Mouse (Mus musculus): ENCODE data around the gene Psmd10. TPM values are rescaled to one million over a fixed set of nuclear protein-coding genes. Genes with fewer than 3 reads are reported as not detected.

Psmd10 gene
- polyA plus RNA-seq (2015; fragmentation: Nextera tagmentation; extraction: Ambion mirVana), result 40.5 and 44.9 TPM in 2 replicates

DNA sequence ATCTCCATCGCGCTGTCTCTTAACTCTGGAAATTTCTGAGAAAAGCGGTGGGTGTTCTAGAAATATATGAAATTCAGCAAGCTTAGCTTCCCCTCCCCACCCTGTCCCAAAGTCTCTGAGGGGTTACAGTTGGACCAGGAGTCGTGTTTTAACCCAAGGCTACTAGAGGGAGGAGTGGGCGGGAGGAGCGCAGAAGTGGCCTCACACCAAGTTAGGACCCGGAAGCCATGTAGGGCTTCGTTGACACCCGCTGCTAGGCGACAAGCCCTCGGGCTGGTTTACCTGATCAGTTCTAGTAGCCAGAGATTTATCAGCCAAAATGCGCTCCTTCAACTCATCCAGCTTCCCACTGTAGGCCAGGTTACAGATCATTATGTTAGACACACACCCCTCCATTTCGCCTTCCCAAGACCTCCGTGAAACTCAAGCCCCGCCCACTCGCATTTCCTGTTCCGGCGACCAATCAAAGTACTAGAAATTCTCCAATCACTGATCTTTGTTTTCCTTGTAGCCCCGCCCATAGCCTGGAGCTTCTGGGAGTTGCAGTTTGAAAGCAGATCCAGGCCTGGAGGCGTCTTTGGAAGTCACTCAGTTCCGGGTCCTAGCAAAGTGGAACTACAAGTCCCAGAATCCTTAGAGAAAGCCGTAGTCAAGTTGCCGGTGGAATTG, at the start of gene Psmd10, which contains the start of gene Atg4a:
Gene Psmd10, minus strand, starts transcription at position 457 of the 669 bp plus-strand sequence.
Gene Atg4a, plus strand, starts transcription at position 636 of the 669 bp plus-strand sequence.
- Histone ChIP-seq H3K9me3 (ENCODE audit: control insufficient read depth, low read length) (no peaks in the 10 kb centered on the region), H3K4me2 (ENCODE audit: low read length) (peak within 1 kb of the TSS; percentile 50), H3K36me3 (ENCODE audit: control insufficient read depth, insufficient read depth) (no peaks in the 10 kb centered on the region), H3K9ac (replicated peaks; ENCODE audit: low read depth, low read length) (peak within 1 kb of the TSS; percentile 56), H3K4me1 (replicated peaks; ENCODE audit: control insufficient read depth, insufficient read depth, low read length) (no peaks in the 10 kb centered on the region), H3K27ac (ENCODE audit: low read length) (no peak within 1 kb of the TSS), H3K27me3 (replicated peaks; ENCODE audit: control insufficient read depth, insufficient read depth, low read length) (no peaks in the 10 kb centered on the region; the same call in 1 of the 2 replicates), H3K4me3 (replicated peaks; ENCODE audit: low read length) (peak within 1 kb of the TSS; percentile 54)
- ATAC-seq, result peak; percentile 98
- 17% methylated on average over 23 of the region's 23 CpGs for WGBS

GRCm38 (mm10) chrX:140998885-140999284, 42.4 kb upstream of the Psmd10 start:
- H3K36me3 ChIP-seq (ENCODE audit: control insufficient read depth, insufficient read depth), result no peaks in the 10 kb centered on the region
- no peak for ATAC-seq
- H3K4me3 ChIP-seq (replicated peaks; ENCODE audit: low read length), result no peak overlapping the region
- no peaks in the 10 kb centered on the region for H3K27me3 ChIP-seq (replicated peaks; ENCODE audit: control insufficient read depth, insufficient read depth, low read length)
- no peaks in the 10 kb centered on the region for H3K9me3 ChIP-seq (ENCODE audit: control insufficient read depth, low read length)
- H3K9ac ChIP-seq (replicated peaks; ENCODE audit: low read depth, low read length), result no peak overlapping the region
- no peak overlapping the region for H3K27ac ChIP-seq (ENCODE audit: low read length)
- H3K4me2 ChIP-seq (ENCODE audit: low read length), result no peak overlapping the region
- H3K4me1 ChIP-seq (replicated peaks; ENCODE audit: control insufficient read depth, insufficient read depth, low read length), result no peaks in the 10 kb centered on the region

GRCm38 (mm10) chrX:140997912-140998545, 41.5 kb upstream of the Psmd10 start:
- Histone ChIP-seq H3K36me3 (ENCODE audit: control insufficient read depth, insufficient read depth) (no peaks in the 10 kb centered on the region), H3K27ac (ENCODE audit: low read length) (no peak overlapping the region), H3K9ac (replicated peaks; ENCODE audit: low read depth, low read length) (no peak overlapping the region), H3K4me2 (ENCODE audit: low read length) (no peak overlapping the region), H3K4me3 (replicated peaks; ENCODE audit: low read length) (no peak overlapping the region), H3K4me1 (replicated peaks; ENCODE audit: control insufficient read depth, insufficient read depth, low read length) (no peaks in the 10 kb centered on the region), H3K9me3 (ENCODE audit: control insufficient read depth, low read length) (no peaks in the 10 kb centered on the region), H3K27me3 (replicated peaks; ENCODE audit: control insufficient read depth, insufficient read depth, low read length) (no peaks in the 10 kb centered on the region)
- no peak for ATAC-seq
- WGBS, result 80% methylated on average over 1 of the region's 1 CpGs

DNA sequence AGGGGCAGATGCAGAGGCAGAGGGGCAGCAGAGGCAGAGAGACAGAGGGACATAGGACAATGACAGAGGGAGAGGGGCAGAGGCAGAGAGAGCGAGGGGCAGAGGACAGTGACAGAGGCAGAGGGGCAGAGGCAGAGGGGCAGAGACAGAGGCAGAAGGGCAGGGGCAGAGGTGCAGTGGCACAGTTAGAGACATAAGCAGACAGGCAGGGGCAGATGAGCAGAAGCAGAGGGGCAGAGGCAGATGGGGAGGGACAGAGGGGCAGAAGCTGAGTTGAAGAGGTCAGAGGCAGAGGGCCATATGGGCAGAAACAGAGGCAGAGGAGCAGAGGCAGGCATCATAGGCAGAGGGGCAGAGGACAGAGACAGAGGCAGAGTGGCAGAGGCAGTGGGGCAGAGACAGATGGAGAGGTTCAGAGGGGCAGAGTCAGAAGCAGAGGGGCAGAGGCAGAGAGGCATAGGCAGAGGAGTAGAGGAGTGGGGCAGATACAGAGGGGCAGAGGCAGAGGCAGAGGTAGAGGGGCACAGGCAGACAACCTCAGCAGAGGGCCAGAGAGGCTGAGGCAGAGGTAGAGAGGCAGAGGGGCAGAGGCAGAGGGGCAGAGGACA, 40.5 kb upstream of the Psmd10 start:
- WGBS, result 70% methylated on average over 1 of the region's 1 CpGs
- Histone ChIP-seq H3K4me1 (replicated peaks; ENCODE audit: control insufficient read depth, insufficient read depth, low read length) (no peaks in the 10 kb centered on the region), H3K9me3 (ENCODE audit: control insufficient read depth, low read length) (no peaks in the 10 kb centered on the region), H3K27me3 (replicated peaks; ENCODE audit: control insufficient read depth, insufficient read depth, low read length) (no peaks in the 10 kb centered on the region), H3K4me2 (ENCODE audit: low read length) (no peak overlapping the region), H3K9ac (replicated peaks; ENCODE audit: low read depth, low read length) (no peak overlapping the region), H3K36me3 (ENCODE audit: control insufficient read depth, insufficient read depth) (no peaks in the 10 kb centered on the region), H3K4me3 (replicated peaks; ENCODE audit: low read length) (no peak overlapping the region), H3K27ac (ENCODE audit: low read length) (no peak overlapping the region)
- ATAC-seq, result 0 out of 2 replicates have a peak, but pooled peaks have one; percentile 52

DNA sequence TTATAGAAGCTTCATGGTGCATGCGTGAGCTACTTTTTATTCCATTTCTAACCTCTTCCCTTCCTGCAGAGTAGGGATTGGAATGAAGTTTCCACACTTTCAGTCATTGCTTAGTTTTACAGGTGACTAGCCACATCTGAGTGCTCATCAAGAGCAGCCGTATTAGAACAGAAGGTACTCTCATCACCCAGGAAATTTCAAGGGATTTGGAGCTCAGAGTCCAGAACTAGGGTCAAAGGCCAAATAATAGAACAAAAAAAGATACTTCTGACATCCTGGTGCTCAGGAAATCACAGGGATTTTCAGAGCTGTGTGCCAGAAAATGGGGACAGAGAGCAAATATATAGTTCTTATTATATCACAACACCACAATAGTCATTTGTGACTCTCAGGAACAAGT, 28.7 kb upstream of the Psmd10 start:
- ATAC-seq, result no peak
- no peak overlapping the region for H3K4me2 ChIP-seq (ENCODE audit: low read length)
- no peak overlapping the region for H3K9ac ChIP-seq (replicated peaks; ENCODE audit: low read depth, low read length)
- H3K27me3 ChIP-seq (replicated peaks; ENCODE audit: control insufficient read depth, insufficient read depth, low read length), result peaks cover 9% of the 10 kb centered on the region; the same call in 1 of the 2 replicates
- no peaks in the 10 kb centered on the region for H3K9me3 ChIP-seq (ENCODE audit: control insufficient read depth, low read length)
- H3K27ac ChIP-seq (ENCODE audit: low read length), result no peak overlapping the region
- WGBS, result 96% methylated on average over 2 of the region's 2 CpGs
- no peaks in the 10 kb centered on the region; the same call in 1 of the 2 replicates for H3K36me3 ChIP-seq (ENCODE audit: control insufficient read depth, insufficient read depth)
- H3K4me1 ChIP-seq (replicated peaks; ENCODE audit: control insufficient read depth, insufficient read depth, low read length), result no peaks in the 10 kb centered on the region
- no peak overlapping the region for H3K4me3 ChIP-seq (replicated peaks; ENCODE audit: low read length)

GRCm38 (mm10) chrX:140984795-140985194, 28.3 kb upstream of the Psmd10 start:
- no peak for ATAC-seq
- Histone ChIP-seq H3K4me2 (ENCODE audit: low read length) (no peak overlapping the region), H3K27ac (ENCODE audit: low read length) (no peak overlapping the region), H3K4me1 (replicated peaks; ENCODE audit: control insufficient read depth, insufficient read depth, low read length) (no peaks in the 10 kb centered on the region), H3K9ac (replicated peaks; ENCODE audit: low read depth, low read length) (no peak overlapping the region), H3K27me3 (replicated peaks; ENCODE audit: control insufficient read depth, insufficient read depth, low read length) (peaks cover 9% of the 10 kb centered on the region; the same call in 1 of the 2 replicates), H3K4me3 (replicated peaks; ENCODE audit: low read length) (no peak overlapping the region), H3K9me3 (ENCODE audit: control insufficient read depth, low read length) (no peaks in the 10 kb centered on the region), H3K36me3 (ENCODE audit: control insufficient read depth, insufficient read depth) (no peaks in the 10 kb centered on the region)
- WGBS, result 82% methylated on average over 6 of the region's 6 CpGs

GRCm38 (mm10) chrX:140983206-140983960, 26.9 kb upstream of the Psmd10 start:
- no peak for ATAC-seq
- Histone ChIP-seq H3K4me3 (replicated peaks; ENCODE audit: low read length) (no peak overlapping the region), H3K9ac (replicated peaks; ENCODE audit: low read depth, low read length) (no peak overlapping the region), H3K9me3 (ENCODE audit: control insufficient read depth, low read length) (no peaks in the 10 kb centered on the region), H3K36me3 (ENCODE audit: control insufficient read depth, insufficient read depth) (no peaks in the 10 kb centered on the region), H3K27ac (ENCODE audit: low read length) (no peak overlapping the region), H3K4me1 (replicated peaks; ENCODE audit: control insufficient read depth, insufficient read depth, low read length) (no peaks in the 10 kb centered on the region), H3K4me2 (ENCODE audit: low read length) (no peak overlapping the region), H3K27me3 (replicated peaks; ENCODE audit: control insufficient read depth, insufficient read depth, low read length) (peaks cover 9% of the 10 kb centered on the region; the same call in 1 of the 2 replicates)
- 57% methylated on average over 6 of the region's 6 CpGs for WGBS

DNA sequence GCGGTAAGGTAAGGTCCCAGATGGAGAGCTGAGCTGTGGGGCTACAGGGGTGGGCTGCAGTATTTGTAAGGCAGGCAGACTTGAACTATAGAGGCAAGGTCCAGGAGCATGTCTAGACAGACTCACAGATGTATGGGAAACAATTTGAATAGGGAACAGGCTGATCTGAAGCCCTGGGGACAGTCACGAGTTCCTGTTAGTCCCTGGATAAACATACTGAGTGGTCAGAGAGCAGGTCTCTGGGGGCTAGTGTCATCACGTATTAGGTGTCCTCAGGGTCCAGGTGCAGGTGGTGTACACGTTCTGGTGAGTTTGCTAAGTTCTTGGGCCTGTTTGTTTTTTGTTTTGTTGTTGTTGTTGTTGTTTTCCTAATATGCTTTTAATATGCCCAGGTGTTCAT, 23.6 kb upstream of the Psmd10 start:
- no peak overlapping the region for H3K4me2 ChIP-seq (ENCODE audit: low read length)
- no peak for ATAC-seq
- 81% methylated on average over 4 of the region's 4 CpGs for WGBS
- peaks cover 9% of the 10 kb centered on the region; the same call in 1 of the 2 replicates for H3K27me3 ChIP-seq (replicated peaks; ENCODE audit: control insufficient read depth, insufficient read depth, low read length)
- no peaks in the 10 kb centered on the region for H3K4me1 ChIP-seq (replicated peaks; ENCODE audit: control insufficient read depth, insufficient read depth, low read length)
- no peaks in the 10 kb centered on the region for H3K9me3 ChIP-seq (ENCODE audit: control insufficient read depth, low read length)
- H3K27ac ChIP-seq (ENCODE audit: low read length), result no peak overlapping the region
- no peak overlapping the region for H3K9ac ChIP-seq (replicated peaks; ENCODE audit: low read depth, low read length)
- no peaks in the 10 kb centered on the region for H3K36me3 ChIP-seq (ENCODE audit: control insufficient read depth, insufficient read depth)
- no peak overlapping the region for H3K4me3 ChIP-seq (replicated peaks; ENCODE audit: low read length)

DNA sequence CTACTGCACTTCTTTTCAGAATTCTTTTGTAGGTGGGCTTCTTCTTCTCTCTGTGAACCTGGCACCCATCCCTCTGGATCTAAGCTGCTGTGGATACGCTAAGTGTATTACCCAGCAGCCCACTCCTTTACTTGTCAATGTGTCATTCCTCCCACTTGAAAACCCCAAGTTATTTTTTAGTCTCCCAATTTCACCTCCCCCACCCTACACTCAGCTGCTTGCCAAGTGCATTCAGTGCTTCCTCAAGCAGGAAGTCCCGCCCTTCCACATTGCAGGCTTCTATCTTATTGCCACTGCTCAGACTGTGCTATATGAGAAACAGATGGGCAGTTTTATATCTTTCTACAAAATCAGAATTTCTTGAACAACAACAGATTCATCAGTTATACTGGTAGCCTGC, 23.0 kb upstream of the Psmd10 start:
- Histone ChIP-seq H3K27ac (ENCODE audit: low read length) (no peak overlapping the region), H3K9me3 (ENCODE audit: control insufficient read depth, low read length) (no peaks in the 10 kb centered on the region), H3K4me3 (replicated peaks; ENCODE audit: low read length) (no peak overlapping the region), H3K4me2 (ENCODE audit: low read length) (no peak overlapping the region), H3K9ac (replicated peaks; ENCODE audit: low read depth, low read length) (no peak overlapping the region), H3K27me3 (replicated peaks; ENCODE audit: control insufficient read depth, insufficient read depth, low read length) (peaks cover 6% of the 10 kb centered on the region; the same call in 1 of the 2 replicates), H3K36me3 (ENCODE audit: control insufficient read depth, insufficient read depth) (no peaks in the 10 kb centered on the region), H3K4me1 (replicated peaks; ENCODE audit: control insufficient read depth, insufficient read depth, low read length) (no peaks in the 10 kb centered on the region)
- ATAC-seq, result peak; percentile 26; the same call in 1 of the 2 replicates
- 69% methylated on average over 2 of the region's 2 CpGs for WGBS
